Mouse (Mus musculus) limb, embryonic 10.5 days (tissue): Measurements from ENCODE around the gene Rab31. TPM values are rescaled to one million over a fixed set of nuclear protein-coding genes. Genes with fewer than 3 reads are reported as not detected.

Source experiments
- DNase-seq: peaks from one replicate; pipeline ENCODE4 v3.0.0-alpha.2; 2017; ENCODE audit warnings: low spot score
- H3K27ac ChIP-seq: fragments of 300-500 bp; sonication (generic); 2 replicates; pipeline ENCODE4 v1.5.1; 2016; ENCODE audit warnings: mild to moderate bottlenecking
- H3K27me3 ChIP-seq: fragments of 300-500 bp; sonication (generic); 2 replicates; pipeline ENCODE4 v1.6.1; 2016; ENCODE audit warnings: low read depth, mild to moderate bottlenecking; ENCODE audit not compliant: poor library complexity, severe bottlenecking
- H3K36me3 ChIP-seq: fragments of 300-500 bp; sonication (generic); 2 replicates; pipeline ENCODE4 v1.6.1; 2016; ENCODE audit warnings: mild to moderate bottlenecking, moderate library complexity
- H3K4me1 ChIP-seq: fragments of 300-500 bp; sonication (generic); 2 replicates; pipeline ENCODE4 v1.6.1; 2016
- H3K4me3 ChIP-seq: fragments of 300-500 bp; sonication (generic); 2 replicates; pipeline ENCODE4 v1.5.1; 2016; ENCODE audit warnings: mild to moderate bottlenecking, moderate library complexity
- H3K9me3 ChIP-seq: fragments of 300-500 bp; sonication (generic); replicated peaks from 2 replicates; pipeline ENCODE4 v1.6.1; 2016; ENCODE audit warnings: mild to moderate bottlenecking
- WGBS: fragments of 180-500 bp; shearing (Covaris S2); methylation state at CpG from one replicate; pipeline ENCODE4 v1.1.7; 2016; 5-methylcytosine and 5-hydroxymethylcytosine counted together
- polyA plus RNA-seq: library from polyadenylated mRNA; unstranded; fragments of >200 nt; fragmentation: Nextera tagmentation; extraction: Ambion mirVana; gene quantifications from 2 replicates; pipeline ENCODE4 v1.2.1, GENCODE M21; 2016

Gene Rab31
- polyA plus RNA-seq, 1 experiment from 2014 or later: 52.3 TPM

DNA sequence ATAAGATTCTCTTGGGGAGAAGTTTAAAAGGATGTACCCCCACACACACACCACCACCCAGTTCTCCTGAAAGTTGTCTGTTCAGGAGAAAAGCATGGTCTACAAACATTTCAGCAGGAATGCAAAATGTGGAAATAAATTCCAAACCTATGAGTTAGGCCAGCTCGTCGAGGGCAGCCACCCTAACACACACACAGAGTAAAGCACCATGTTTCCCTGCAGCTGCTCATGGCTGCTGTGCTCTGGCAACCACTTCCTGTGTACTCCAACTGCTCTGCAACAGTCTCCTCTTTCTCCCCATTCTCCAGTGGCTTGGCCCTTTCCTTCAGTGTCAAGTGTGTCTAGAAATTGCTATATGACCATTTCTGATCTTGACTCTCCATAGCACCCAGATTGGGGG is 114.1 kb downstream of the Rab31 start:
- no peak for DNase-seq
- H3K4me1 ChIP-seq: no peaks in the 10 kb centered on the region
- WGBS: 94% methylated on average over 2 of the region's 2 CpGs
- H3K36me3 ChIP-seq: no peaks in the 10 kb centered on the region
- H3K4me3 ChIP-seq: no peak overlapping the region
- no peaks in the 10 kb centered on the region for H3K9me3 ChIP-seq
- H3K27me3 ChIP-seq: no peaks in the 10 kb centered on the region
- no peak overlapping the region for H3K27ac ChIP-seq

DNA sequence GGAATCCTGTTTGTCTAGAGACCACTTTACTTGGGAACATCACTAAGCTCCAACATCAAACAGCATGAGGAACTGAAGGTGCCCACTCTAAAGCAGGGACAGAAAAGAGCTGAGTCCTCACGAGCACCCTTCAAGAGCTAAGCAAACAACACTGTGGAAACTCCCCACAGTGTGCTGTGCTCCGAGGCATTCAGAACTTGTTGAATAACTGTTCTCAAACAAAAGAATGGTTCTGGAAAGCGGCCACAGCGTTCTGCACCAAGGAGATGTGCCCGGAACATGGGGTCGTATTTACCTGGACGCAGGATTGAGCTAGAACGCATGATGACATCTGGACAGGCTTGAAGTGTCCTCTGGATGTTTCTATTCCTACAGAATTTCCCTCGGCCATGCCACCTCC is 114.6 kb downstream of the Rab31 start:
- no peak for DNase-seq
- WGBS: 92% methylated on average over 9 of the region's 9 CpGs
- no peak overlapping the region for H3K4me3 ChIP-seq
- H3K36me3 ChIP-seq: 0 out of 2 replicates have a peak, but pooled peaks cover 1% of the 10 kb centered on the region
- no peaks in the 10 kb centered on the region for H3K9me3 ChIP-seq
- H3K4me1 ChIP-seq: no peaks in the 10 kb centered on the region
- H3K27me3 ChIP-seq: no peaks in the 10 kb centered on the region
- no peak overlapping the region for H3K27ac ChIP-seq

DNA sequence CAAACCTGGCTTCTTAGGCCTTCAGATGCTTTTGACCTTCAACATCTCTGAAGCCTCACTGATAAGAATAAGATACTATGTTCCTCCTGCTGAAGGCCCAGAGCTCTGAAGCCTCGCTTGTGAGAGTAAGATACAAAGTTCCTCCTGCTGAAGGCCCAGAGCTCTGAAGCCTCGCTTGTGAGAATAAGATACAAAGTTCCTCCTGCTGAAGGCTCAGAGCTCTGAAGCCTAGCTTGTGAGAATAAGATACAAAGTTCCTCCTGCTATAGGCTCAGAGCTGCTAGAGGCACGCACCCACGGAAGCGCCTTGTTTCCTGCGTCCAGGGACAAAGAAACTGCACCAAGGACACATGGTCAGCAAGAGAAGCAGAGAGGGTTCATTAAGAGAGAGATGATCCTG is 115.8 kb downstream of the Rab31 start:
- Histone ChIP-seq H3K4me1 (no peaks in the 10 kb centered on the region), H3K4me3 (no peak overlapping the region), H3K9me3 (no peaks in the 10 kb centered on the region), H3K27ac (no peak overlapping the region), H3K36me3 (0 out of 2 replicates have a peak, but pooled peaks cover 5% of the 10 kb centered on the region), H3K27me3 (no peaks in the 10 kb centered on the region)
- DNase-seq: no peak
- WGBS: 95% methylated on average over 6 of the region's 6 CpGs

DNA sequence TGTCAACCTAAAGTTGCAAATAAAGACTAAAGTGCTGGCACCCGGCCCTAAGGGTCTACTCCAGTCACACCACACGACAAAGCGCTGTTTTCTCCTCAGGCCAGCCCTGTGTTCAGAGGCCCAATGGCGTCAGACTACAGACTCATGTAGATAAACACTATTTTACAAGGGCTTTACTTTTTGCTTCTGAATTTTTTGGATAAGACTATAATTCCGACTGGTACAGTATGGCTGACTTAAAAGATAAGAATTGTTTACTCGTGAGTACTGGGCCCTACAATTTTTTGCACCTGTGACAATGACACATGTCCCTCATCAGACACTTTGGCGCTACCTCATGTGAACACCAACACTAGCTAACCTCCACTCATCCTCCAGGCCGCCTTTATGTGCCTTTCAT is 116.5 kb downstream of the Rab31 start:
- WGBS: 94% methylated on average over 8 of the region's 8 CpGs
- Histone ChIP-seq H3K4me1 (no peaks in the 10 kb centered on the region), H3K27ac (no peak overlapping the region), H3K36me3 (0 out of 2 replicates have a peak, but pooled peaks cover 5% of the 10 kb centered on the region), H3K27me3 (no peaks in the 10 kb centered on the region), H3K4me3 (no peak overlapping the region), H3K9me3 (no peaks in the 10 kb centered on the region)
- no peak for DNase-seq

DNA sequence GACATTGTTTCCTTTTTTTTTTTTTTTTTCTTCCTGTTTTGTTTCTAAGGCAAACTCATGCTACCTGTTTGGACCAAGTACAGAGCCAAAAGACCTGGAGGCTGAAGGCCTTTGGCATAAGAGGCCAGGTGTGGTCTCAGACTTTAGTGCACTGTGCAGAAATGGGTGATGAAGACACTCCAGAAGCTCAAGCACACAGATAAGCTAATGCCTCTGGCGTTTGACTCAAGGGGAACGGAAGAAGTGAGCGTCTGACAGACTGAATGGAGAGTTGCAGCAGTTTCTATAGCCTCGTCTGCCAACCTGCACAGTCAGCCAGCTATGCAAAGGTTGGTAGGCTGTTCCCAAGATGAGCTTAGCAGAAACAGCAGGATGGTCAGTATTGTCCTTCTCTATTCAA is 116.9 kb downstream of the Rab31 start:
- Histone ChIP-seq H3K4me1 (no peaks in the 10 kb centered on the region), H3K4me3 (no peak overlapping the region), H3K27me3 (no peaks in the 10 kb centered on the region), H3K9me3 (no peaks in the 10 kb centered on the region), H3K36me3 (0 out of 2 replicates have a peak, but pooled peaks cover 5% of the 10 kb centered on the region), H3K27ac (no peak overlapping the region)
- 92% methylated on average over 4 of the region's 4 CpGs for WGBS
- DNase-seq: no peak

DNA sequence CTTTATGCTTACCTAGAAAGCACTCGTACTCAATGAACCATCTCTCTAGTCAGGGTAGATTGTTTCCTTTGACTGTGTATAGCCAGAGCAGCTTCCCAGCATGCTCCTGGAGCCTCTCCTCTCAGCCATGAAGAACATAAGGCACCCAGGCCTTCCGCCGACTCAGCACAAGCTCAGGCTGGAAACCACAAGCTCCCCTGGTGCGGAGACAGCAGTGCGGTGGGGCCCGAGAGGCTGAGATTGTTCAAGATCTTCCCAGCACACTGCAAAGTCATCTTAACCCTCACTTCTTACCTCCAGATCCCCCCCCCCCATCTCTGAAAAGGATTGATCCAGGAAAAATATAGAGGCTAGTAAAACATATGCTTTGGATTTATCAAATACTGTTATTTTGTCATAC is 122.0 kb downstream of the Rab31 start:
- no peak overlapping the region for H3K4me3 ChIP-seq
- H3K27me3 ChIP-seq: no peaks in the 10 kb centered on the region
- 0 out of 2 replicates have a peak, but pooled peaks cover 5% of the 10 kb centered on the region for H3K36me3 ChIP-seq
- H3K27ac ChIP-seq: no peak overlapping the region
- H3K4me1 ChIP-seq: peaks cover 4% of the 10 kb centered on the region; the same call in 1 of the 2 replicates
- H3K9me3 ChIP-seq: no peaks in the 10 kb centered on the region
- DNase-seq: no peak
- WGBS: 96% methylated on average over 6 of the region's 6 CpGs

DNA sequence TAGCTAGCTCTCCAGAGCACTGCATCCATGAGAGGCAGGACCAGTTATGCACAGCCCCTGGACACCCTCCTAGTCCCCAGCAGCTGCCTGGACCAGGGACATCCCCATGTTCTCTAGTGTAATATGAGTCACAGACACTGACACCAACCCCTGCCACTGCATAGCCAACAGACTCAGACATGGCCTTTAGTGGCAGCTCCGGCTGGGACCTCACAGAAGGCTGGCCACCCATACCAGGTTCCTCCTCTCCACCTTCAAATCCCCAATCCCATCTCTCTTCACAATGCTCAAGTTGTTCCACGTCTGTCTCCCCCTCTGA is 123.4 kb downstream of the Rab31 start:
- H3K9me3 ChIP-seq: no peaks in the 10 kb centered on the region
- no peak for DNase-seq
- H3K4me3 ChIP-seq: no peak overlapping the region
- H3K36me3 ChIP-seq: 0 out of 2 replicates have a peak, but pooled peaks cover 5% of the 10 kb centered on the region
- no peaks in the 10 kb centered on the region for H3K27me3 ChIP-seq
- peaks cover 4% of the 10 kb centered on the region; the same call in 1 of the 2 replicates for H3K4me1 ChIP-seq
- H3K27ac ChIP-seq: no peak overlapping the region
- 87% methylated on average over 2 of the region's 2 CpGs for WGBS

DNA sequence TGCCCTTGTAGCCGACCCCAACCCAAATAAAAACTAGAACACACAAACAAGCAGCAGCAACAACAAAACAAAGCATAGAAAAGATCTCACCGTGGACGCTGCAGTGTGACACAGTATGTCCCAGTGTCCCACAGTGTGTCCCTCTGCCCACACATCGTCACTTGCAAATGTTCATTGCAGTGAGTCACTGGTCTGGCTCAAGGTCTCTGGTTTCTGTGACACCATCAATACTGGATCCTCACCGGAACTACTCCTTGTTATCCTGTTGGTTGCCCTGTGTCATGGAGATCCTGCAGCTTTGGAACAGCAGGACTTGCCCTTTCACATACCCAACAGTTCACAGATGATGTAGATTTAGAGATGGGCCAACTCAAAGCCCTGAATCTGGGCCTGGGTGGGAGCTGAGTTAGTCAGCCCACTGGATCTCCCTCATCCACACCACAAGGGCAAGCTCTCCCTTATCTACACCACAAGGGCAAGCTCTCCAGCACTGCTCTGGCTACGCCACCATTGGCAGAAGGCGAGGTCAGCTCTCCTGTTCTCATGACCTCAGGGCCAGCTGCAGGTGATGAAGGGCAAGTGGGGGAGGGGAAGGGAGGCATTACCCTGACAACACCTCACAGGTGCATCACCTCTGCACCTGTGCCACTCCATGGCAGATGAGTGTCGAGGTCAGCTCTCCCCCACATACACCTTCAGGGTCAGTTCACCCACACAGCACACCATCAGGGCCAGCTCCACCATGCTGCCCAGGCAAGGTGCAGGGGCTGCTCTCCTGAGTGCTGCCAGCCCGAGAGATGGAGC is 124.0 kb downstream of the Rab31 start:
- H3K9me3 ChIP-seq: no peaks in the 10 kb centered on the region
- H3K4me1 ChIP-seq: peaks cover 6% of the 10 kb centered on the region
- 87% methylated on average over 9 of the region's 9 CpGs for WGBS
- H3K27me3 ChIP-seq: no peaks in the 10 kb centered on the region
- 0 out of 2 replicates have a peak, but pooled peaks cover 5% of the 10 kb centered on the region for H3K36me3 ChIP-seq
- H3K27ac ChIP-seq: no peak overlapping the region
- no peak overlapping the region for H3K4me3 ChIP-seq
- DNase-seq: no peak

DNA sequence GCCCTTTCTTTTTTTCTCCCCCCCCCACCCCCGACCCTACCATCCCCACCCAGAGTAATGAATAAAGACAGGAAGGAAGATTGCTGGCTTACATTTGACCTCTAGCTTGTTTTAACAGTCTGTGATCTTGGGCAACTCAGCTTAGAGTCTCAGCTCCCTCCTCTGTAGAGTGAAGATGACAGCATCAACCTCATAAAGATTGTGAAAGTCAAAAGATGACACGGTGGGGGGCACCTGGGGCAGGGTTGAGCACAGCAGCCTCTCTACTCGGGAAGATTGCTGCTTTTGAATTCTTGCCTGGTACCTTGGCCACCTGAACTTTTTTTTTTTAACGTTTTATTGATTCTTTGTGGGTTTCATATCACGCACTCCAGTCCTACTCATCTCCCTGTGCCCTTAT is 124.6 kb downstream of the Rab31 start:
- Histone ChIP-seq H3K4me3 (no peak overlapping the region), H3K9me3 (no peaks in the 10 kb centered on the region), H3K36me3 (0 out of 2 replicates have a peak, but pooled peaks cover 4% of the 10 kb centered on the region), H3K27ac (no peak overlapping the region), H3K27me3 (no peaks in the 10 kb centered on the region), H3K4me1 (peaks cover 12% of the 10 kb centered on the region)
- WGBS: 74% methylated on average over 5 of the region's 5 CpGs
- no peak for DNase-seq

DNA sequence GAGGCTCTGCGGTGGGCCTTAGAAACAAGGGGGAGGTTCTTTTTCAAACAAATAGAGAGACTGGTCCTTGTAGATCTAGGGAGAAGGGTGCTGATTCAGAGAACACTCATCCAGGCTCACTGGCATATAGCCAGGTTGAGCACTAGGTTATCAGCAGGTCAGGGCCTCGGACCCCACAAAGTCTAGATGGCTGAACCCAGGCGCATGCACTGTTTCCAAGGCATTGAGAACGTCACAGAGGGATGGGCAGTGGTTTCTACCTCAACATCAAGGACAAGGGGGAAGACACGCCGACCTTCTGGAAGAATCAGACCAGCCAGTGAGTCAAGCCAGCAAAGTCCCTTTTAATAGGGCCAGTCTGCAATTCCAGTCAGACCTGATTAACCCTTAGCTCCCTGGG is 125.3 kb downstream of the Rab31 start:
- H3K9me3 ChIP-seq: no peaks in the 10 kb centered on the region
- no peak overlapping the region for H3K27ac ChIP-seq
- peaks cover 17% of the 10 kb centered on the region for H3K4me1 ChIP-seq
- no peaks in the 10 kb centered on the region for H3K27me3 ChIP-seq
- DNase-seq: no peak
- no peak overlapping the region for H3K4me3 ChIP-seq
- WGBS: 81% methylated on average over 6 of the region's 6 CpGs
- 0 out of 2 replicates have a peak, but pooled peaks cover under 1% of the 10 kb centered on the region for H3K36me3 ChIP-seq

DNA sequence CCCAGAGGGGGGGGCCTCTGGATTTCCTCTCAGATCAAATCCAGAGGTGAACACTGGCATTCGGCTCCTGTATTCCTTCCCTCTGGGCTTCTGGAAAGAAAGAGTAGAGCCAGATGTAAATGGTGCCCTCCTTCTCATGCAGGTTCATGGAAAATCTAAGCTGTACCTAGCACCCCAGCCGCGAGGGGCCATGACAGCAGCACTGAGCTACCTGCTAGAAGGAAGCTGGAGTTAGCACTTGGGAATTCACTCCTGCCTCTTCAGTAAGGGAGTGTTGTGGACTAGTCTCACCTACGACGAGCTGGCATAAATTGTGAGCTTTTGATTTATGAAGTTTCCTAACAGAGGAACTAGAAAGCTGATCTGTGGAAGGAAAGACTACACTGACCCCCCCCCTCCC is 129.0 kb downstream of the Rab31 start:
- DNase-seq: no peak
- H3K27ac ChIP-seq: no peak overlapping the region
- H3K36me3 ChIP-seq: no peaks in the 10 kb centered on the region
- H3K4me3 ChIP-seq: no peak overlapping the region
- H3K4me1 ChIP-seq: peaks cover 13% of the 10 kb centered on the region
- H3K27me3 ChIP-seq: no peaks in the 10 kb centered on the region
- 86% methylated on average over 5 of the region's 5 CpGs for WGBS
- H3K9me3 ChIP-seq: no peaks in the 10 kb centered on the region

DNA sequence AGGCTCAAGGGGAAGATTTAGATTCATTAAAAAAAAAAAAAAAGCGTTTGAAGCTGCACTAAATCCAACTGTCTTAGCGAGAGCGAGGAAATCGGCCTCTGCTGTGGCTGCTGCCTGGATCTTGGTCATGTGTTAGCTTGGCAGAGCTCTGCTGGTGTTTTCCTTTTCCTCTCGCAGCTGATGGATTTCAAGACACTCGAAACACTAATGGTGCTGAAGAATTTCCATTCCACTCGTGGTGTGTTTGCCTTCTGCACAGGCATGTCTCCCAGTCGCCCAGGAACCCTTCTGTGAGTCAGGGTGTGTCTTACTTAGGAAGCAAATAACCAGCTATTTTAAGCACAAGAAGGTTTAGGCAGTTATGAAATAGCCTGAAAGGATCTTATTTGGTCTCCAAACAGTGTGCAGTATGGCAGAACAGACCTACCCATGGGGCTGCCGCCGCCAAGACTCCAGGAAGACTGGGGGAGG is 129.5 kb downstream of the Rab31 start:
- H3K9me3 ChIP-seq: no peaks in the 10 kb centered on the region
- no peak for DNase-seq
- 70% methylated on average over 10 of the region's 10 CpGs for WGBS
- H3K36me3 ChIP-seq: no peaks in the 10 kb centered on the region
- no peak overlapping the region; the same call in 1 of the 2 replicates for H3K27ac ChIP-seq
- H3K4me1 ChIP-seq: peaks cover 13% of the 10 kb centered on the region
- no peaks in the 10 kb centered on the region for H3K27me3 ChIP-seq
- no peak overlapping the region for H3K4me3 ChIP-seq

DNA sequence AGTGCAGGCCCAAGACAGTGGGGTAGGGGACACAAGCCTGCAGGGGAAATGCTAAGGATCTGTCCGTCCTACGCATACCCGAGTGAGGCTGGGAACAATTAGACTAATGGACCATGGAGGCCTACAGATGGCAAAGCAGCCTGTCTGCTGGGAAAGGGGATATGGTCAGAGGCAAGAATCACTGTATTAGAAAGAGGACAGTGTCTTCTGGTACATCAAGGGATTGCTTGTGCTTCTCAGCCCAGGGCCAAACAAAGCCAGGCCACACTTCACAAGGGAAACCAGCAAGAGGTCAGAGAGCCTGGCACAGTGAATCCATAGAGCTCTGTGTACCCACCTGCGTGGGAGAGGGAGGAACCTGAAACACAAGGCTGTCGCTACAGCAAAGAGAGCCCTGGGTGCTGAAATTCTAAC is 130.0 kb downstream of the Rab31 start:
- Histone ChIP-seq H3K27ac (no peak overlapping the region), H3K36me3 (no peaks in the 10 kb centered on the region), H3K4me3 (no peak overlapping the region), H3K9me3 (no peaks in the 10 kb centered on the region), H3K4me1 (peaks cover 13% of the 10 kb centered on the region), H3K27me3 (no peaks in the 10 kb centered on the region)
- WGBS: 60% methylated on average over 5 of the region's 5 CpGs
- no peak for DNase-seq
